Mouse (Mus musculus) forebrain, embryonic 14.5 days (tissue): ENCODE measurements around the gene Naaladl1. TPM values are rescaled to one million over a fixed set of nuclear protein-coding genes. Genes with fewer than 3 reads are reported as not detected.

Experiments used
- ATAC-seq: fragments of 200-750 bp; cut with Nextera tagmentation; 2 replicates; pipeline ENCODE4 v1.8.0; 2017; ENCODE audit warnings: mild to moderate bottlenecking, moderate library complexity
- DNase-seq: peaks from one replicate; pipeline ENCODE4 v3.0.0-alpha.2; 2015; ENCODE audit warnings: low spot score
- H3K27ac ChIP-seq: fragments of 300-500 bp; sonication (generic); 2 replicates; pipeline ENCODE4 v1.5.1; 2014; ENCODE audit warnings: low read depth, mild to moderate bottlenecking, control low read depth, low read length, moderate library complexity
- H3K27me3 ChIP-seq: fragments of 300-500 bp; sonication (generic); replicated peaks from 2 replicates; pipeline ENCODE4 v1.6.1; 2014; ENCODE audit warnings: low read length, control low read depth, mixed read lengths; ENCODE audit not compliant: control insufficient read depth, insufficient read depth
- H3K36me3 ChIP-seq: fragments of 300-500 bp; sonication (generic); 2 replicates; pipeline ENCODE4 v1.6.1; 2014; ENCODE audit warnings: low read length, control low read depth; ENCODE audit not compliant: control insufficient read depth, insufficient read depth
- H3K4me1 ChIP-seq: fragments of 300-500 bp; sonication (generic); 2 replicates; pipeline ENCODE4 v1.6.1; 2014; ENCODE audit warnings: antibody characterized with exemption, low read length, control low read depth; ENCODE audit not compliant: control insufficient read depth, insufficient read depth
- H3K4me2 ChIP-seq: fragments of 300-500 bp; sonication (generic); 2 replicates; pipeline ENCODE4 v1.6.1; 2014; ENCODE audit warnings: mild to moderate bottlenecking, control low read depth, low read length
- H3K4me3 ChIP-seq: fragments of 300-500 bp; sonication (generic); 2 replicates; pipeline ENCODE4 v1.5.1; 2014; ENCODE audit warnings: low read depth, low read length, control low read depth
- H3K9ac ChIP-seq: fragments of 300-500 bp; sonication (generic); 2 replicates; pipeline ENCODE4 v1.6.1; 2014; ENCODE audit warnings: mild to moderate bottlenecking, low read length, control low read depth, moderate library complexity
- H3K9me3 ChIP-seq: fragments of 300-500 bp; sonication (generic); replicated peaks from 2 replicates; pipeline ENCODE4 v1.6.1; 2016; ENCODE audit warnings: low read length, control low read depth, mixed read lengths; ENCODE audit not compliant: control insufficient read depth
- WGBS: fragments of 180-500 bp; shearing (Covaris S2); extraction: QIAGEN DNeasy Blood & Tissue Kit; methylation state at CpG from one replicate; pipeline ENCODE4 v1.1.7; 2014; 5-methylcytosine and 5-hydroxymethylcytosine counted together
- polyA plus RNA-seq: library from polyadenylated mRNA; unstranded; fragments of >200 nt; fragmentation: Nextera tagmentation; extraction: Ambion mirVana; gene quantifications from 2 replicates; pipeline ENCODE4 v1.2.1, GENCODE M21; 2014

The Naaladl1 gene
- polyA plus RNA-seq, 1 experiment from 2014 or later = 0.36 TPM

GRCm38 (mm10) chr19:6156372-6156771 lies 50.8 kb downstream of the Naaladl1 start:
- Histone ChIP-seq H3K27me3 (no peaks in the 10 kb centered on the region), H3K4me1 (no peaks in the 10 kb centered on the region), H3K27ac (no peak overlapping the region), H3K9me3 (no peaks in the 10 kb centered on the region), H3K9ac (no peak overlapping the region), H3K4me2 (no peak overlapping the region), H3K36me3 (no peaks in the 10 kb centered on the region), H3K4me3 (no peak overlapping the region)
- DNase-seq (no peak), ATAC-seq (no peak)
- WGBS = 71% methylated on average over 8 of the region's 8 CpGs

- ATAC-seq = no peak
- 84% methylated on average over 6 of the region's 6 CpGs for WGBS
These were observed 51.6 kb downstream of the Naaladl1 start for GRCm38 (mm10) chr19:6157220-6157619.

GRCm38 (mm10) chr19:6163872-6164547 lies 58.4 kb downstream of the Naaladl1 start:
- H3K27me3 ChIP-seq = no peaks in the 10 kb centered on the region
- DNase-seq (no peak), ATAC-seq (no peak)
- H3K36me3 ChIP-seq = no peaks in the 10 kb centered on the region
- no peak overlapping the region for H3K27ac ChIP-seq
- no peak overlapping the region for H3K4me2 ChIP-seq
- H3K4me3 ChIP-seq = no peak overlapping the region
- WGBS = 74% methylated on average over 10 of the region's 10 CpGs
- H3K4me1 ChIP-seq = no peaks in the 10 kb centered on the region
- H3K9ac ChIP-seq = no peak overlapping the region
- no peaks in the 10 kb centered on the region for H3K9me3 ChIP-seq

More at GRCm38 (mm10) chr19:6157220-6157619, 51.6 kb downstream of the Naaladl1 start:
- no peak overlapping the region for H3K4me3 ChIP-seq
- no peaks in the 10 kb centered on the region for H3K27me3 ChIP-seq
- DNase-seq = no peak
- H3K9me3 ChIP-seq = no peaks in the 10 kb centered on the region
- no peaks in the 10 kb centered on the region for H3K36me3 ChIP-seq
- no peak overlapping the region for H3K9ac ChIP-seq
- no peak overlapping the region for H3K27ac ChIP-seq
- H3K4me1 ChIP-seq = no peaks in the 10 kb centered on the region
- H3K4me2 ChIP-seq = no peak overlapping the region

Other genes with a start within 250 kb of the Naaladl1 start
- gene Frmd8, start 230.5 kb upstream of the Naaladl1 start, polyA plus RNA-seq = 13.1 and 16.0 TPM in 2 replicates
- 1.7 TPM in 2 replicates for gene Slc25a45, start 228.0 kb upstream of the Naaladl1 start, polyA plus RNA-seq
- gene Tigd3, start 211.6 kb upstream of the Naaladl1 start, polyA plus RNA-seq = 7.0 and 7.1 TPM in 2 replicates
- 127 and 136 TPM in 2 replicates for gene Dpf2, start 192.8 kb upstream of the Naaladl1 start, polyA plus RNA-seq
- 7.9 and 9.6 TPM in 2 replicates for gene Cdc42ep2, start 181.0 kb upstream of the Naaladl1 start, polyA plus RNA-seq
- 35.5 and 41.1 TPM in 2 replicates for gene Pola2, start 141.6 kb upstream of the Naaladl1 start, polyA plus RNA-seq
- gene Slc22a20, start 119.6 kb upstream of the Naaladl1 start, polyA plus RNA-seq = not detected in 2 replicates
- gene Capn1, start 89.9 kb upstream of the Naaladl1 start, polyA plus RNA-seq = 2.4 TPM in 2 replicates
- 17.6 and 20.2 TPM in 2 replicates for gene Syvn1, start 59.2 kb upstream of the Naaladl1 start, polyA plus RNA-seq
- gene Mrpl49, start 48.0 kb upstream of the Naaladl1 start, polyA plus RNA-seq = 82.8 and 85.5 TPM in 2 replicates
- 626 and 785 TPM in 2 replicates for gene Fau, start 47.9 kb upstream of the Naaladl1 start, polyA plus RNA-seq
- 38.2 and 40.5 TPM in 2 replicates for gene Znhit2, start 44.6 kb upstream of the Naaladl1 start, polyA plus RNA-seq
- 32.6 and 35.6 TPM in 2 replicates for gene Tm7sf2, start 37.4 kb upstream of the Naaladl1 start, polyA plus RNA-seq
- gene Vps51, start 28.6 kb upstream of the Naaladl1 start, polyA plus RNA-seq = 59.5 and 73.9 TPM in 2 replicates
- gene Tmem262, start 25.7 kb upstream of the Naaladl1 start, polyA plus RNA-seq = not detected in 2 replicates
- 1.1 and 1.4 TPM in 2 replicates for gene Gm28374, start 23.5 kb upstream of the Naaladl1 start, polyA plus RNA-seq
- 81.1 and 87.2 TPM in 2 replicates for gene Zfpl1, start 20.8 kb upstream of the Naaladl1 start, polyA plus RNA-seq
- gene Cdca5, start 20.8 kb upstream of the Naaladl1 start, polyA plus RNA-seq = 20.0 and 28.2 TPM in 2 replicates
- not detected in 2 replicates for gene AC131692.1, start 11.4 kb upstream of the Naaladl1 start, polyA plus RNA-seq
- gene Sac3d1, start 12.9 kb downstream of the Naaladl1 start, polyA plus RNA-seq = 56.4 and 57.6 TPM in 2 replicates
- 45.6 and 50.2 TPM in 2 replicates for gene Snx15, start 22.5 kb downstream of the Naaladl1 start, polyA plus RNA-seq
- gene Batf2, start 35.2 kb downstream of the Naaladl1 start, polyA plus RNA-seq = not detected in 2 replicates
- gene Arl2, start 35.8 kb downstream of the Naaladl1 start, polyA plus RNA-seq = 80.3 and 90.2 TPM in 2 replicates
- gene Majin, start 78.6 kb downstream of the Naaladl1 start, polyA plus RNA-seq = not detected in 2 replicates
- gene Gpha2, start 120.6 kb downstream of the Naaladl1 start, polyA plus RNA-seq = 0.30 TPM in 1 of 2 replicates, not detected in the other
- 74.3 and 98.9 TPM in 2 replicates for gene Ppp2r5b, start 130.1 kb downstream of the Naaladl1 start, polyA plus RNA-seq
- gene Atg2a, start 135.9 kb downstream of the Naaladl1 start, polyA plus RNA-seq = 7.9 and 9.6 TPM in 2 replicates
- gene Ehd1, start 170.9 kb downstream of the Naaladl1 start, polyA plus RNA-seq = 71.3 and 79.8 TPM in 2 replicates
- 0.61 and 0.72 TPM in 2 replicates for gene Cdc42bpg, start 200.7 kb downstream of the Naaladl1 start, polyA plus RNA-seq
- 47.7 and 61.6 TPM in 2 replicates for gene Men1, start 229.2 kb downstream of the Naaladl1 start, polyA plus RNA-seq
- 6.2 and 11.2 TPM in 2 replicates for gene Map4k2, start 235.4 kb downstream of the Naaladl1 start, polyA plus RNA-seq